Mouse (Mus musculus) retina, adult 2 months (tissue): Measurements from ENCODE around the gene Tmem92.
"Not testable (repeated sequence)": the region's sequence is repeated elsewhere in the genome, so short reads cannot be mapped to it uniquely, and the experiment has no call there.

Experiments
- DNase-seq: peaks from one replicate; pipeline ENCODE4 v3.0.0-alpha.2; 2012; ENCODE audit warnings: low read depth, low spot score

Tmem92 gene

GRCm38 (mm10) chr11:94782603-94783002, at the start of gene Tmem92:
Tmem92 (minus strand) TSS chr11:94782703.
- no peak for DNase-seq

GRCm38 (mm10) chr11:94828966-94829365, 46.5 kb upstream of the Tmem92 start:
- DNase-seq = no peak

GRCm38 (mm10) chr11:94819427-94819826, 36.9 kb upstream of the Tmem92 start:
- DNase-seq = not testable (repeated sequence)

GRCm38 (mm10) chr11:94818946-94819345, 36.4 kb upstream of the Tmem92 start:
- DNase-seq = not testable (repeated sequence)

- DNase-seq = not testable (repeated sequence)
Measured at GRCm38 (mm10) chr11:94811537-94811936, 29.0 kb upstream of the Tmem92 start.

GRCm38 (mm10) chr11:94791700-94792099, 9.2 kb upstream of the Tmem92 start:
- DNase-seq = no peak

- peak; percentile 39 for DNase-seq
Measured at GRCm38 (mm10) chr11:94785247-94785646, 2.7 kb upstream of the Tmem92 start.

GRCm38 (mm10) chr11:94774887-94775497, 7.5 kb downstream of the Tmem92 start:
- DNase-seq = no peak

GRCm38 (mm10) chr11:94773851-94774250, 8.7 kb downstream of the Tmem92 start:
- DNase-seq = no peak

GRCm38 (mm10) chr11:94772363-94773055, 10.0 kb downstream of the Tmem92 start:
- no peak for DNase-seq

- DNase-seq = no peak
Measured at GRCm38 (mm10) chr11:94767241-94767640, 15.3 kb downstream of the Tmem92 start.

- no peak for DNase-seq
Measured at GRCm38 (mm10) chr11:94762775-94763174, 19.7 kb downstream of the Tmem92 start.

GRCm38 (mm10) chr11:94762281-94762680, 20.2 kb downstream of the Tmem92 start:
- DNase-seq = no peak

GRCm38 (mm10) chr11:94760799-94761198, 21.7 kb downstream of the Tmem92 start:
- DNase-seq = no peak

GRCm38 (mm10) chr11:94760364-94760763, 22.1 kb downstream of the Tmem92 start:
- DNase-seq = no peak

- no peak for DNase-seq
Measured at GRCm38 (mm10) chr11:94759916-94760315, 22.6 kb downstream of the Tmem92 start.

GRCm38 (mm10) chr11:94752946-94753713, 29.4 kb downstream of the Tmem92 start:
- no peak for DNase-seq

GRCm38 (mm10) chr11:94741732-94742272, 40.7 kb downstream of the Tmem92 start, which contains the start of gene Cdc34b:
Cdc34b (plus strand) TSS chr11:94741782.
- DNase-seq = no peak

- DNase-seq = no peak
Measured at GRCm38 (mm10) chr11:94735746-94736145, 46.8 kb downstream of the Tmem92 start.

GRCm38 (mm10) chr11:94732773-94733172, 49.7 kb downstream of the Tmem92 start:
- no peak for DNase-seq

GRCm38 (mm10) chr11:94731229-94731628, 51.3 kb downstream of the Tmem92 start:
- no peak for DNase-seq

GRCm38 (mm10) chr11:94730261-94730660, 52.2 kb downstream of the Tmem92 start:
- DNase-seq = peak; percentile 46
